Mouse (Mus musculus) midbrain, postnatal 0 days (tissue): ENCODE results near the gene Pafah1b2. TPM values are rescaled to one million over a fixed set of nuclear protein-coding genes. Genes with fewer than 3 reads are reported as not detected.

Experiments used
- ATAC-seq: fragments of 200-750 bp; cut with Nextera tagmentation; 2 replicates; pipeline ENCODE4 v1.8.0; 2017; ENCODE audit warnings: moderate number of reproducible peaks, mild to moderate bottlenecking, moderate TSS enrichment, moderate library complexity; ENCODE audit not compliant: low FRiP score
- DNase-seq: peaks from one replicate; pipeline ENCODE4 v3.0.0-alpha.2; 2015; ENCODE audit warnings: low spot score
- H3K27ac ChIP-seq: fragments of 300-500 bp; sonication (generic); 2 replicates; pipeline ENCODE4 v1.5.1; 2014; ENCODE audit warnings: low read depth, mild to moderate bottlenecking, low read length, mixed read lengths
- H3K27me3 ChIP-seq: fragments of 300-500 bp; sonication (generic); 2 replicates; pipeline ENCODE4 v1.6.1; 2014; ENCODE audit warnings: low read length, control low read depth, mixed read lengths; ENCODE audit not compliant: insufficient read depth
- H3K36me3 ChIP-seq: fragments of 300-500 bp; sonication (generic); 2 replicates; pipeline ENCODE4 v1.6.1; 2014; ENCODE audit warnings: low read length, control low read depth, mixed read lengths; ENCODE audit not compliant: insufficient read depth
- H3K4me1 ChIP-seq: fragments of 300-500 bp; sonication (generic); 2 replicates; pipeline ENCODE4 v1.6.1; 2014; ENCODE audit warnings: mild to moderate bottlenecking, control low read depth, antibody characterized with exemption, low read length, mixed read lengths; ENCODE audit not compliant: insufficient read depth
- H3K4me2 ChIP-seq: fragments of 300-500 bp; sonication (generic); 2 replicates; pipeline ENCODE4 v1.6.1; 2014; ENCODE audit warnings: low read depth, mild to moderate bottlenecking, low read length, mixed read lengths; ENCODE audit not compliant: poor library complexity, severe bottlenecking
- H3K4me3 ChIP-seq: fragments of 300-500 bp; sonication (generic); 2 replicates; pipeline ENCODE4 v1.5.1; 2014; ENCODE audit warnings: low read depth, mild to moderate bottlenecking, low read length, moderate library complexity
- H3K9ac ChIP-seq: fragments of 300-500 bp; sonication (generic); replicated peaks from 2 replicates; pipeline ENCODE4 v1.6.1; 2014; ENCODE audit warnings: mild to moderate bottlenecking, low read length, moderate library complexity, mixed read lengths; ENCODE audit not compliant: poor library complexity, severe bottlenecking
- H3K9me3 ChIP-seq: fragments of 300-500 bp; sonication (generic); 2 replicates; pipeline ENCODE4 v1.6.1; 2016; ENCODE audit warnings: low read length, control low read depth
- CTCF ChIP-seq: IDR thresholded peaks from 2 replicates; pipeline ENCODE4 v1.5.1; 2016; ENCODE audit warnings: antibody characterized with exemption, mild to moderate bottlenecking
- WGBS: fragments of 180-500 bp; shearing (Covaris S2); extraction: QIAGEN DNeasy Blood & Tissue Kit; methylation state at CpG from one replicate; pipeline ENCODE4 v1.1.7; 2014; 5-methylcytosine and 5-hydroxymethylcytosine counted together
- microRNA-seq: library from miRNA; unstranded; fragments of <30 nt; microRNA quantifications from one replicate; pipeline ENCODE4, GENCODE M21; 2016; ENCODE audit warnings: borderline number of aligned reads
- polyA plus RNA-seq: library from polyadenylated mRNA; unstranded; fragments of >200 nt; fragmentation: Nextera tagmentation; extraction: Ambion mirVana; gene quantifications from 2 replicates; pipeline ENCODE4 v1.2.1, GENCODE M21; 2015
- total RNA-seq: library from RNA; depleted of rRNA; stranded (reverse); fragments of >200 nt; gene quantifications from 2 replicates; pipeline ENCODE4 v1.2.3, GENCODE M21; 2014; rRNA removed

The Pafah1b2 gene
- total and polyA plus RNA-seq, 2 experiments from 2014 or later: 237 to 249 TPM

DNA sequence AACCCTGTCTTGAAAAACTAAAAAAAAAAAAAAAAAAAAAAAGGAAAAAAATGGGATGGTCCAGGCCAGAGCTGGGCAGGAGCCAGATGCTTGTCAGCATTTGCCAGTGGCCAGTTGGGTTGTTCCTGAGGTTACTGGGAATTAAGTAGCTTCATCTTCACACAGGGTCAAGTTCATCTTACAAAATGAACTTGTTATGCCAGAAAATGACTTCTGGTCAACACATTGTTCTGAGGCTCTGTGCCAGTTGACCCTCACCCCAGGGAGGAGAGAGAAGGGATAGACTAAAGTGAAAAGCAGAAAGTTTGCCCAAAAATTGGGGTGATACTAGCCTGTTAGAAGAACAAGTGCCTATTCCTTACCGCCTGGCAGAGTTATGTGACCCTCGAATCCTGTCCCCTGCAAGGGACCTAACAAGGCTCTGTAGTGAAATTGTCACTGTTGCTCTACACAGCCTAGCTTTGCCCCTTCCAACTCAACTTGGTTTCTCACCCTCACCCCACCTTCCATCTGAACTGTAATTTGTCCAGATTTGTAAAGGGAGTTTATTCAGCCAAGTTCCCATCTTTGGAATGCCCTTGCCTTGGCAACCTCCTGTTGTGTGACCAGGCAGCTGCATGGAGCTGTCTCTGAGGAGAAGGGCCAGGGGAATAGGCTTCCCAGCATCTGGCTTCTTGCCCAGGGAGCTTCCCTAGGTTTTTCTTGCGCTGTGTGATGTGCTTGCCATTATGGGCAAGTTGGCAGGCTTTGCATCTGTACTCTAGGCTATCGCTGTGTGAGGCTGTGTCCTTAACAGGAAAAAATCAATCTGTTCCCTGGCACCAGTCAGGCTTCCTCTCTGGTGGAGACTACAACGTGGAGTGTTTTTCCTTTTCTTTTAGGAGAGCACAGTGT lies 95.2 kb downstream of the Pafah1b2 start:
- no peak for TF ChIP-seq CTCF
- no peaks in the 10 kb centered on the region for H3K4me1 ChIP-seq
- no peak overlapping the region for H3K4me3 ChIP-seq
- DNase-seq (peak; percentile 95), ATAC-seq (peak; percentile 74)
- 71% methylated on average over 5 of the region's 5 CpGs for WGBS
- H3K4me2 ChIP-seq: no peak overlapping the region
- no peak overlapping the region for H3K9ac ChIP-seq
- H3K27ac ChIP-seq: no peak overlapping the region; the same call in 1 of the 2 replicates
- no peaks in the 10 kb centered on the region for H3K9me3 ChIP-seq
- H3K36me3 ChIP-seq: peaks cover 83% of the 10 kb centered on the region
- no peaks in the 10 kb centered on the region for H3K27me3 ChIP-seq

DNA sequence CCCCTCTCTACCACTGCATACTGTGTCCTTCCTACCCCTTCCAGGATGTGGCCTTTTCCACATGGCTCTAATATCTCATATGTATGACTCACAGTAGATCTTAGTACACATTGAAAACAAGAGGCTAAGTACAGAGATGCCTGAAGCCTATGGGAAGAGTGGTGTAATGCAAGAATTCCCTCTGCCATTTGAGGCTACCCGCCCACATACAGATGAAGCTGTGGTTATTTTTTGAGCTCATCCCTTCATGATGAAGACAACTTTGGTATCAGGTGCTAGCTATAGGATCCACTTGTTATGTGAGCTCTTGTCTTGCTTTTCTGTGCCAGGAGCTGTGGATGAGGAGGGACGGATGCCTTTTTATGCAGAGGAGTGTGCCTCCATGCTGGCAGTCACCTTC lies 96.8 kb downstream of the Pafah1b2 start:
- Histone ChIP-seq H3K4me3 (no peak overlapping the region), H3K4me1 (no peaks in the 10 kb centered on the region)
- DNase-seq: no peak

More for the DNA sequence above, 96.8 kb downstream of the Pafah1b2 start:
- no peak for ATAC-seq
- Histone ChIP-seq H3K4me2 (no peak overlapping the region), H3K27me3 (no peaks in the 10 kb centered on the region), H3K36me3 (peaks cover 84% of the 10 kb centered on the region), H3K27ac (no peak overlapping the region), H3K9me3 (no peaks in the 10 kb centered on the region), H3K9ac (no peak overlapping the region)
- 96% methylated on average over 2 of the region's 2 CpGs for WGBS
- no peak for TF ChIP-seq CTCF

Small RNA genes lying within 50 kb of the gene (microRNA-seq; reads per million reads assigned to microRNA genes)
- gene Mir7087: not detected

Other genes with a start within 250 kb of the Pafah1b2 start
- gene Cep164, start 184.0 kb downstream of the Pafah1b2 start, total RNA-seq: 17.1 and 21.3 TPM in 2 replicates
- gene Cep164, start 184.0 kb downstream of the Pafah1b2 start, polyA plus RNA-seq: 12.2 and 17.7 TPM in 2 replicates
- 60.7 and 77.3 TPM in 2 replicates for gene Bace1, start 174.1 kb downstream of the Pafah1b2 start, total RNA-seq
- gene Bace1, start 174.1 kb downstream of the Pafah1b2 start, polyA plus RNA-seq: 42.0 and 46.4 TPM in 2 replicates
- gene Pcsk7, start 106.2 kb downstream of the Pafah1b2 start, total RNA-seq: 23.2 and 46.8 TPM in 2 replicates
- 18.2 and 20.2 TPM in 2 replicates for gene Pcsk7, start 106.2 kb downstream of the Pafah1b2 start, polyA plus RNA-seq
- gene Rnf214, start 105.8 kb downstream of the Pafah1b2 start, total RNA-seq: 51.4 and 53.4 TPM in 2 replicates
- gene Rnf214, start 105.8 kb downstream of the Pafah1b2 start, polyA plus RNA-seq: 70.5 and 84.6 TPM in 2 replicates
- 5.2 and 5.3 TPM in 2 replicates for gene Tagln, start 76.6 kb downstream of the Pafah1b2 start, total RNA-seq
- 4.2 and 5.2 TPM in 2 replicates for gene Tagln, start 76.6 kb downstream of the Pafah1b2 start, polyA plus RNA-seq
- 107 and 115 TPM in 2 replicates for gene Sidt2, start 57.4 kb downstream of the Pafah1b2 start, total RNA-seq
- gene Sidt2, start 57.4 kb downstream of the Pafah1b2 start, polyA plus RNA-seq: 46.7 and 50.8 TPM in 2 replicates
- 36.4 and 38.4 TPM in 2 replicates for gene Sik3, start 130 bp upstream of the Pafah1b2 start, total RNA-seq
- gene Sik3, start 130 bp upstream of the Pafah1b2 start, polyA plus RNA-seq: 11.2 and 12.5 TPM in 2 replicates
- 1.4 TPM in 1 of 2 replicates, not detected in the other for gene Apoa1, start 215.9 kb upstream of the Pafah1b2 start, total RNA-seq
- gene Apoa1, start 215.9 kb upstream of the Pafah1b2 start, polyA plus RNA-seq: 5.5 and 6.2 TPM in 2 replicates
- gene Apoc3, start 222.9 kb upstream of the Pafah1b2 start, total RNA-seq: not detected in 2 replicates
- not detected in 2 replicates for gene Apoc3, start 222.9 kb upstream of the Pafah1b2 start, polyA plus RNA-seq
- gene Apoa4, start 228.0 kb upstream of the Pafah1b2 start, total RNA-seq: not detected in 2 replicates
- not detected in 2 replicates for gene Apoa4, start 228.0 kb upstream of the Pafah1b2 start, polyA plus RNA-seq